Mouse (Mus musculus) T-cell, adult 2 months (primary cell): ENCODE results near the gene Nhp2.
A peak's percentile ranks its signal among the peaks of the same experiment; 100 is the strongest.

Source experiments
- DNase-seq: peaks from one replicate; pipeline ENCODE4 v3.0.0; 2022; ENCODE audit warnings: low spot score

Gene Nhp2

DNA sequence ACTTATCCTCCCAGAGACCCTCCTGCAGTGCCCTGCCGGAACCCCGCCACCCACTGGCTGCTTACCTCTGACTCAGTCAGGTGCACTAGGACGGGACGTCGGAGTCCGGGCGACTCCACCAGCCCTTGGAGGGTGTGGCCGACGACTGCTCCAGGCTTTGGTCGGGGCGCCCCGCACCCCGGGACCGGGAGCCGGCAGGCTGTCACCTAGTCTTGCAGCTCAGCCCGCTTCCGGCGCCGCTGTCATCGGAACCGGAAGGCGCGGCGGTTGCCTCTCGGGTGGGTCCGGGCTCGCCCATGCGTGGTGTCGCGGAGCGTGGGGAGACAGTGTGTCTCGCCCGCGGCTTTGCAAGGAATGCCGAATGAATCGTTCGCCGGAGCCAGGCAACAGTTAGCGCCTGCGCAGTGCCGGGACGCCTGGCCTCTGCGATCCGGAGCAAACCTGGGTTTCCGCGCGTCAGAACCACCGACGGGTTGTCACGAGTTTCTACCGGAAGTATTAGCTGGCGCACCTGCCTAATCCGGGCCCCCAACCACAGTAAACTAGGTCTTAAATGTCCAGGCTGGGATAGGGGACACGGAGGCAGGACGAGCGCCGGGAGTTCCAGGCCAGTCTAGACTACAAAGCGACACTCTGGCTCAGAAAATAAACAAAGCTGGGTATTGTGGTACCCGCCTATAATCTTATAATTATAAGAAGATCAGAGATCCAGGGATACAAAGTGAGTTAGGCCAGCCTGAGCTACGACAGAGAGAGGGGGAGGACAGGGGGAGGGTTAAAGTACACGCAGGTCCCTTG is 16.2 kb downstream of the Nhp2 start, which contains the start of gene Rmnd5b:
Gene Rmnd5b (minus strand): TSS at position 372 of the 798 bp plus-strand sequence.
- peak; percentile 94 for DNase-seq

DNA sequence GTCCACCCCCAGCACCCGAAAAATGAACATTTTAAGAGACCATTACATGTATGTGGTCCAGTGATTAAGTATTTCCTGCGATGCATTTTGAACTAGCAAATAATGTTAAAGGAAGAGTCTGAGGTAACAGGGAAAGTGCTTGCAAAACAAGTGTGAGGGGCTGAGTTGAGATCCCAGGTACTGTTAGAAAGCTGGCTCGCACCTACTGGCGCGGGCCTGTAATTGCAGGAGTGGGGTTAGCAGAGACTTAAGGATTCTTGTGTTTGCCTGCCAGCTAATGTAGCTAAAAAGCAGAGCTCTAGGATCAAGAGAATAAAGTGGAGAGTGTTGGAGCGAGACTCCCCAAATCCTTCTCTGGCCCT is 16.8 kb downstream of the Nhp2 start:
- DNase-seq = peak; percentile 83

DNA sequence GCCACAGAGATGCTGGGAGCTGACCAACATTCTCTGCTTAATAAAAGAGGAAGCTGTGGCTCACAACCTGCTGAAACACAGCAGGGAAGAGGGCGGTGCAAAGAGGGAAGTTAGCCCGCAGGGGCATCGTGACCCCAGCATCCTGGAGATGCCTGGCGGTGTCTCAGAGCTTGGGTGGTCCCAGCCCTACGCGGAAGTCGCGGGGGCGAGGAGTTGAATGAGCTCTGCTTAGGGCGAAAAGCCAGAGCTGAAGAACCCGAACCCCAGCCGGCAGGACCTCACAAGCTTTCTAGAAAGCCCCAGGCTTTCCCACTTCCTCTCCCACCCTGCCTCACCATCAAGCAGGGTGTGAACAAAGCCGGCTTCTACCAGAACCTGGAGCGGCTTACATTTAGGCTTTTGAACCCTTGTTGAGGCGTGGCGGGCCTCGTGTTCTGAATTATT is 18.5 kb downstream of the Nhp2 start:
- peak; percentile 62 for DNase-seq

DNA sequence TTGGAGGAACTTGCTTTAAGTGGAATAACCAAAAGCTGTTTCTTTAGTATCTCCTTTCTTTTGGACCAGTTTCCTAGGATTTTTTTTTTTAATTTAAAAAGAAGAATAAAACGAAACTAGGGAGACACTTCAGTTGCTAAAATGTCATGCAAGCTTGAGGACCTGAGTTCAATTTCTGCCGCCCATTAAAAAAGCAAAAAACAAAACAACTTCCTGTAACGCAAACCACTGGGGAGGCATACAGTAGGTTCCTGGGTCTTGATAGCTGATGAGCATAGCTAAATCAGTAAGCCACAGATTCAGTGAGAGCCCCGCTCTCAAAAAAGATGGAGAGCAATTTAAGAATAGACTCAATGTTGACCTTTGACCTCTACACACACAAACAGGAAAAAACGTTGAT is 19.0 kb downstream of the Nhp2 start:
- DNase-seq = no peak

DNA sequence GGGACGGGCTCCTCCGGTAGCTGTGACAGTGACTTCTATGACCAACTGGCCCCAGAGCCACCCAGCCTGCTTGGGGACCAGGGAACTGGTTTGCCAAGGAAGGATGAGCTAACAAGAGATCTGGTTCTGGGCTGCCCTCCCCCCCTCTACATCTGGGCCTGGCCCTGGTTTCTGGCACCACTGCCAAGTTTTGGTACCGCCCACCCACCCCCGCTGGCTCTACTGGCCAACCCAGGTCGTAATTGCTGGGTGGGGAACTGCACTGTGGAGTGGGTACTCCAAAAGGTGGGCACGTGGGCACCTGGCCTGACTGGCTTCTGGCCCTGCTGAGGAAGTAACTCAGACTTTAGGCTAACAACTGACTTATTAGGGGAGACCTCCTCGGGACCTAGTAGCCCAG is 21.2 kb downstream of the Nhp2 start:
- no peak for DNase-seq

DNA sequence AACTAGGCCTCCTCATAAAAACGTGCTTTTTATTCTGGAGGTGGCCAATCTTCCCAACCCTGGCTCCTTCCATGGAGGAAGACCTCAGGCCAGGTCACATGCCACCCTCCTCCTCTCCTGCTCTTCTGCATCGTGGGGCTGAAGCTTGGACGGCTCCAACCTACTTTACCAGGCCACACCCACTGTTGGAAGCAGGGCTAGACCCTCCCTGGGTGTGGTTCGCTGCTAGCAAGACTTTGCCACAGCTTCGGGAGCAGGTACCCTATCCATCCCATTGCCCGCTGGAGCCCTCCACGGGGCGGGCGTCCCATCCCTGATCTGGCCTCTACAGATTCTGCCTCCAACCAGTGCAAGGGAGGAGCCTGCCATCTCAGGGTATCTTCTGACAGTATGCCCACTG is 23.7 kb downstream of the Nhp2 start:
- no peak for DNase-seq

DNA sequence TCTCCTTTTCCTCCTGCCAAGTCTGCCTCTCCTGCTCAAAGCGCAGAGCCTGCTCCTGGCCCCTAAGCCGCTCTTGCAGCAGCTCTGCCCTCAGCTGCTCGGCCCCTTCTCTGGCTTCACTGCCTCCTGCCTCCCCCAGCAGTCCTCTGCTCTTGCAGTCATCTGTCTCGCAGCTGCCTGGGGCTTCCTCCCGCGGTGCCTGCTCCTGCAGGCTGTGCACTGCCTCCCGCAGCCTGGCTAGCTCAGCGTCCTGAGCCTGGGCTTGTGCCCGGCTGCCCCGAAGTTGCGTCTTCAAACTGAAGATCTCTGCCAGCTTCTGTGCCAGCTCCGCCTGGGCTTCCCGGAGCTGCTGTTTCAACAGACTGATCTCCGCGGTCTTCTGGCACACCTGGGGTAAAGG is 24.2 kb downstream of the Nhp2 start:
- DNase-seq = no peak

DNA sequence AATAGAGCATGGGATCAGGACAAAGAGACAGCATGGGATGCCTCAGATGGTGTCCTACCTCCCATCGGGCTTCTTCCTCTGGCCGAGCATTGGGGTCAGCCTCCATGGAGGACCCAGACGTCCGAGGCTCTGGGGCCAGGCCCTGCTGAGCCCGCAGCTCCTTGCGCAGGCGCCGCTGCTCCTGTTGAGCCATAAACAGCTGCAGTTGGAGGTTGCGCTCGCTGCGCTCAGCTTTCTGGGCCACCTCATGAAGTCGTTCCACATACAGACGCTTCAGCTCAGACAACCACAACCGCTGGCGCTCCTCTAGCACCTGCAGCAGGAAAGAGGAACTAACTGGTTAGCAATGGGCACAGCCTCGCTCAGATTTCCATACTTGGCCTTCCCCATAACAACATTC is 24.7 kb downstream of the Nhp2 start:
- DNase-seq = peak; percentile 48

DNA sequence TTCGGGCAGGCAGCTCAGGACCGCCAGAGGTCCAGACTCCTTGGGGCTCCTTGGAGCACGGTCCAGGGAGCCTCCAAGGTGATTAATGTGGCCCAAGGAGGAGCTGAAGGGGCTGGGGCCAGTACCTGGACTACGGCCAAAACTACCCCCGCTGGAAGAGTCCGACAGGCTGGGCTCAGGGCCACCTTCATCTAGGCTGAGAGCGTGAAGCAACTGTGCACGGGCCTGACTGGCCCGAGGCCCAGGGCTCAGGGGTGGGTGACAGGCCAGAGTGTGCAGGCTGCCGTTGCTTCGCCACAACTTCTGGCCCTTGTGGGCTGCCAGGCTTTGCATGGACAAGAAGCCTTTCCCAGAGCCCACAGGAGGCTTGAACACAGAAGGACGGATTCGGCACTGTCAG is 25.8 kb downstream of the Nhp2 start:
- no peak for DNase-seq

DNA sequence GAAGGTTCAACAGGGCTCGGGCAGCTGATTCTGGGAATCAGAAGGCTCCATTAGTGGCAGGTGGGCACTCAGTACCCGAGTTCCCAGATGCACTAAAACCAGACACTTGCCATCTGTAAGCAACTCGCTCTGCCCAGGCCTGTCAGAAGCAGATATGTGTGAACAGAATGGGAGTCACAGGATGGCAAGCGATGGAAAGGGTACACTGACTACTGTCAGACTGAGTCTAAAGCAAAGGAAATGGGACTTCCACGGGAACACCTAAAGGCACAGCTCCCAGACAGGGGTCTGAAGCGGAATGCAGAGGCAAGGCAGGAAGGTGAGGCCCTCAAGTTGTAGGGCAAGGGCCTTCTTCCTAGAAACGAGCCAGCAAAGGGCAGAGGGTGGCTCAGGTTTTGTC is 26.7 kb downstream of the Nhp2 start:
- no peak for DNase-seq

DNA sequence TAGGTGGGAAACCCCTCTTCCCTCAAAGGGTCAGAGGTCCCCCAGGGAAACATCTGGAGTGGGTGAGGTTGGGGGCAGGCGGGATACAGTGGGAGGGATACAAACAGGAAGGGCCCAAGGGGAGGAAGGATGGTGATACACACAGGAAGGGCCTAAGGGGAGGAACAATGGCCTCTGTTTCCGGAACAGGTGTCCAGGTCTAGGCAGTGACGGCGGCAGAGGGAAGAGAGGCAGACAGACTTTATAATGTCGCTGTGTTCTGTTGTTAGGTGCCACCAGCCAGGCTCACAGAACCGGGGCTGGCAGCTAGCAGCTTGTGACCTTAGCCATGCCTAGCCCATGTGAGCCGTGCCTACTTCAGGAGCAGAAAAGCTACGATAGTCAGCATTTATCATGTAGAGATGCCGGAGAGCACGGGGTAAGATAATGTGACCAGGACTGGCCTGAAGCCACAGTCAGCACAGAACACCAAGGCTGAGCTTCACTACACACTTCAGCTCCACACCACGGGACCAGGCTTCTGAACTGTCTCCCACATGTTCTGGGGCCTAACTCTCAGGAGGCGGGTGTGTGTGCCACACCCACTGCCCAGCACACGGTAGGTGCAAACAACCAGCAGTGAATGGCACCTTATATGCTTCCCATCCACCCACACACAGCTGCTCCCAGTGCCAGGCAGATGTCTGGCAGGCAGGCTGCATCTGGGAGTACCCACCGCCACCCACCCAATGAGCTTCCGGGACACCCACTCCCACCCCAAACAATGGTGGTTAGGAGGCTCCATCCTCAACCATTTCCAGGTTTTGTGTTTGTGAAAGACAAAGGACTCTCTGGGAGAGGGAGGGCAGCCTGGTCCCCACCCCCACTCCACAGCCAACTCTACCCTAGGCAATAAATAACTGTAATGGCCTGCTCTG is 27.5 kb downstream of the Nhp2 start:
- no peak for DNase-seq

DNA sequence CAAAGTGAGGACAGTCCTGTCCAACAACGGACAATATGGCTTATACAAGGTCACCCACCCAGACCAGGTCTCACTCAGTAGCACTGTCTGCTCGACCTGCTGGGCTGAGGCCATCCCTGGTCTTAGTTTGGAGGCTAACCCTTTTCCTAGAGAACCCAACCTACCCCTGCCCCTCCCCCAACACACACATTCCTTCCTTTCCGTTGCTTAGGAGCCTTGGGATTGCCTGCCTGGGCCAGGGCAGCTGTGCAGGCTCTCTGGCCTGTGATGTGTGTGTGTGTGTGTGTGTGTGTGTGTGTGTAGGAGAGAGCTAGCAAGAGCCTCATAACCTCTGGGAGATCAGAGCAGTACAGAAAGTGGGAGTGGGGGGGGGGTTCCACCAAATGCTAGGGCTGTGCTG is 29.0 kb downstream of the Nhp2 start:
- no peak for DNase-seq

DNA sequence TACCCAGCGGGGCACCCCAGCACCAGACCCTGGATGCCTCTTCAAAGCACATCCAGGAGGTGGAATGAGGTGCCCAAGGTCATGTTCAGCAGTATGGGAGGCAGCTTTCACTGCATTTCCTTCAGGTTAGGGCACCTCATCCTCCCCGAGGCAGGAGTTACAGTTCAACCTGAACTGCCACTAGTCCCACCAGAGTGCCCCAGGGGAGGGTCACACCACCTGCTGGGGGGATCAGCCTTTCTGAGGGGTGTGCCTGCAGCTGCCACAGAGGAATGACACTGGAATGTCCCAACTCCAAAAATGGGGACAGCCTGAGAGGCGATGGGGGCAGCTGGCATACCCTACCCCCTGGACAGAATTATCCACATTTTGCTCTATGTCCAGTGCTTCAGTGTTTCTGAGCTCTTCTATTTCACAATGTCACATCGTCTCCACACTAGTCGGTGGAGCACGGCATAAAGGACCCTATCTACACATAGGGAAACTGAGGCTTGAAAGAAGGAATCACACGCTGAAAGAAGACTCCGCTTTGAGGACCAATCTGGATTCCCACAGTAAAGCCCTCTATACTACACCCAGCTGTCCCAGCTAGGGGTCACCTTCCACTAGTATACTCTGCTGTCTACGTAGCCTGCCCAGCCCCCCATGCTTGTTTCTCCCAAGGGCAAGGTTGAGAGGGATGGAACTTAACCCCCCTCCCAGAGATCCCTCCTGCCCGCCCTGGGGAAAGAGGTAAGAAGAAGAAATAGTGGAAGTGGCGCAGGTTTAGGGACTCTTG is 29.8 kb downstream of the Nhp2 start:
- DNase-seq = no peak

DNA sequence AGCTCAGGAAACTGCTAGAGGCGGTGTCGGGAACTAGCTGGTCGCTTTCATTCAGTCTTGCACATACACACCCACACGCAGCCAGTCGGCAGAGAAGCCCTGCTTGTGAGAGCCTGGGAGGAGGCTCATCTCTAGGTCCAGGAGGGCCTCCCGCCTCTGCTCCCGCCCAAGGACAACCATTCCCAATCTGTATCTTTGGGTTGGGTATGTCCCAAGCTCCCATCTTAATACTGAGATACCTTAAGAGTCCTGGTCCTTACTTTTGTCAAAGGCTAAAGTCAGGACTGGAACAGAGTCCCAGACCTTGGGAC is 30.3 kb downstream of the Nhp2 start:
- DNase-seq = no peak

DNA sequence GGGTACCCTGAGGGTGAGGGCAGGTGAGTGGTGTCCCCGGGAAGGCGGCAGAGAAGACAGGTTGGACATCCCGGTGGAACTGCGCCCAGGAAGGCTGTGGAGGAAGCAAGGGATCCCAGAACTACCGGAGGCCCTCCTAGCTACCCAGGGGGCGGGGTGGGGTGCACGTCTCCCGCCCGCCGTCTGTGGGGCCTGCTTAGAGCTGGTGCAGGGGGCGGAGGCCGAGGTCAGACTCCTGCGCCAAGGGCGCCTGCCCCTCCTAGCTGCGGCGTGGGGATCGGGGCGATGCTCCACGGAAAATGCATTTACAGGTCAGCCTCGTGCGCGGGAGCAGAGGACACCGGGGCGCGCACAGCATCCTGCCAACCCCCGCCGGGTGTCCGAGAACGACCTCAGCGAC is 30.7 kb downstream of the Nhp2 start:
- no peak for DNase-seq

DNA sequence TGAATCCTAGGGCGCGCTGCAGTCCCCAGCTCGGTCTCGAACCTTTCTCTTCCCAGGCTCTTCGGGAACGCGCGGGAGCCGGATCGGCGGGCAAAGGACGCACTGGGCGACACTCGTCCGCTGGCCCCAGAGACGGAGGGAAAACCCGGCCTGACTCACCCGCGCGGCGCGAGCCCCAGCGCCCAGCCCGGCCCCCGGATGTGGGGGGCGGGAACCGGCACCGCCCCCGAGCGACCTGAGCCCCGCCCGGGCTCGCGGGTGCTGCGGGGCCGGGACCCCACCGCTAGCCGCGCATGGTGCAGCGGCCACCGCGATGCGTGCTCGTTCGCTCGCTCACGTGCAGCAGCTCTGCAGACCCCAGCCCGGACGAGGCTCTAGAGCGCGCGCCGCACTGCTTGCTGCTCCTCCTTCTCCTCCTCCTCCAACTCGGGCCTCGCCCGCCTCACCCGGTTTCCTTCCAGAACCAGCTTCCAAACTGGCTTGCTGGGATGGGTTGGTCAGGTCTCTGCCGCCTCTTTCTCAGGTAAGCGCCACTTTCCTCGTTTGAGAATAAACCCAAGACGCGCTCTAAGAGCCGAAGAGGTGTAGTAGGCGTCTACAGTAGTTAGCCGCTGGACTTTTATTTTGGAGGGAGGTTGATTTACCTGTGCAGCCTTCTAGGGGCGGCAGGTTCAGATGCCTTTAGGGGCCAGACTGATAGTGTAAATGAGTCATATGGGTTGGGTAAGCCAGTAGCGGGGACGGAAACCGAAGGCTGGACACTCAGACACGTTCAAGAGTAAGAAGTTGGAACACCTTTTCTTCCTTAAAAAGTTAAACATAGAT is 31.4 kb downstream of the Nhp2 start, which contains the start of the genes N4bp3 and D930048N14Rik:
Gene N4bp3 (minus strand): TSS at position 152 of the 825 bp plus-strand sequence.
Gene D930048N14Rik (plus strand): TSS at position 264 of the 825 bp plus-strand sequence.
- DNase-seq = peak; percentile 73

DNA sequence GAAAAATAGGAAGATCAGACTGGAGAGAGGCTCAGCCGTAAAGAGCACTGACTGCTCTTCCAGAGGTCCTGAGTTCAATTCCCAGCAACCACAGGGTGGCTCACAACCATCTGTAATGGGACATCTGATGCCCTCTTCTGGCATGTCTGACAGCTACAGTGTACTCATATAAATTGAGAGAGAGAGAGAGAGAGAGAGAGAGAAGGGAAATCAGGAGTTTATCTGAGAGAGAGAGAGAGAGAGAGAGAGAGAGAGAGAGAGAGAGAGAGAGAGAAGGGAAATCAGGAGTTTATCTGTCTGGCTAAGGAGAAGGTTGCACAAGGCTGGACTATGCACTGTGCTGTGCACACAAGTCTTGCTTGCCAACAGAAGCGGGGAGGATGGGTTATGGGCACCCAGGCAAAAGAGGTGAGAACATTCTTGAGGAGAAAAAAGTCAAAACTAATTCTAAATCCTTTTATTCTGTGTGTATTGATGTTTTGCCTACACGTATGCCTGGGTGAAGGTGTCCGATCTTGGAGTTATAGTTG is 33.4 kb downstream of the Nhp2 start:
- DNase-seq = no peak

DNA sequence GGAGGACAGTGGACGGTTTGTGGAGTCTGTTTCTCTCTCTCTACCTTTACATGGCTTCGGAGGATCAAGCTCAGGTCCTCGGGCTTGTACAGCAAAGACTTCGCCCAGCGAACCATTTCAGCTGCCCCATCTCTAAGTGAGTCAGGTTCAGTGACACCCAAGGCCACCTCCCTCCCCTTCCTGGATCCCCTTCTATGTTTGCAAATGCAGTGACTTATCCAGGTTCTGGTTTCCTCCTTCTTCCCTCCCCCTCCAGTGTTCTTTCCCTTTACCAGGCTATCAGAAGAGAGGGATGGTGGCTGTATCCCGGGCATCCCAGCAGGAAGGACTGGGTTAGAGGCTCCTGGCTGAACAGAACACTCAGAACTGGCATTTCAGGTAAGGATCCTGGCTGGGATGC is 34.2 kb downstream of the Nhp2 start:
- no peak for DNase-seq

DNA sequence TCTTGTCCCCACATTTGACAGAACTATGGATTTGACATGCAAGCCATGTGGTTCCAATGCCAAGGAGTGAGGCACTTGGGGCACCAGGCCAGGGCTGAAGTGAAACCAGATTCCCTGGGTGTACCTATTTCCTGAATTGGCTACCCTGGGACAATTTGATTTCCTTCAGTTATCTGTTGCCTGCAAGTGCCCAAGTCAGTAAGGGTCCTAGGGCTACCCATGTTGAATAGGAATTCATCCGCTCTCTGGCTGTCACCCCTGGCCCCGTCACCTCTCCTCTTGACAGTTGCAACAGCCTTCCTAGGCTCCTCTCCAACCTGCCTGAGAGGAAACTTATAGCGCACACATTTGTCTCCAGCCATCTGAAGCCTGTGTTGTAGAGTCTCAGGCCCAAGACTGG is 35.4 kb downstream of the Nhp2 start:
- no peak for DNase-seq

DNA sequence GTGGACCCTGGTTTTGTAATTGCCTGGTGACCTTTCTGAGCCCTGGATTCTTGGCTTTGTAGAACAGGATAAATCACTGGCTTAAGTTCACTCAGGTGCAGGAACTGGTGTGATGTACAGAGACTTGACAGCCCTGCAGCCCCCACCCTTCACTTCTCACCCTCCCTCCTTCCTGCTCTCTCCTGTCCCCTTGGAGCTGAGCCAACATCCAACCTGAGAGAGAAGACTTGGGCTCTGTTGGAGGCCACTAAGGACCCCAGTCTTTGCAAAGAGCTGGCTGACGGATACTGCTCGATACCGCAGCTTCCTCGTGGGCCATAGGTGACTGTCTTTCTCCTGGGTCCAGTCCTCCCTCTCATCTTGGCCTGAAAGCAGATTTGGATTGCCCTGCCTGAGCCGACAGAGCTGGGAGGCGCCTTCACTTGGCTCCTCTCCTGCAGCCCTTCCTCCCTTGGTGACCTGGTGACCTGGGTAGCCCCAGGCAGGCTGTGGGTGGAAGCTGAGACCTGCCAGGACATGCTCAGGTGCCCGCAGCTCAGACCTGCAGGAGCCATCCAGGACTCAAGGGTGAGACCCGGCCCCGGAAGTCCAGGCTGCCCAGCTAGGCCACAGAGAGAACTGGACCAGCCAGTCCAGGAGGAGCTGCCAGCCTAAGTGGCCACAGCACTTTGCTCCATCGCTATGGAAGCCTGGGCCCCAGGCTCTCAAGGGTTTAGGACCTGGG is 37.4 kb downstream of the Nhp2 start:
- DNase-seq = no peak

DNA sequence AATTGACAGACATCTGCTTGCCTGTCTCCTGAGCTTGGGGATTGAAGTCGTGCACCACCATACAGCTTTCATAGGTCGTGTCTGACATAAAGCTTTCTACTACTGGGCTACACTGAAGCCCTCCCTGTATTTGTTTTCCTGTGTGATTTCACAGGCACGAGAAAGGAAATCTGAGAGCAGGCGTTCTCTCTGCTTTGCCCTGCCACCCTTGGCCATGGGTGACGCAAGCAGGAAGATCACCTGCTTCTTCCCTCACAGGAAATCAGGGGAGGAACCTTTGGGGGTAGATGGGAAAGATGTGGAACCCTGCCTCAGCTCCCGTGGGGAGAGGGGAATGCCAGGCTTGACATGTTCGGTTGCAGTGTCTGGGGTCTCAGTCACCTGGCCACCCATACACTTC is 38.8 kb downstream of the Nhp2 start:
- DNase-seq = no peak
